Mouse (Mus musculus) CH12.LX (cell line): ENCODE results near the gene Phf20. TPM values are rescaled to one million over a fixed set of nuclear protein-coding genes. Genes with fewer than 3 reads are reported as not detected.
A peak's percentile ranks its signal among the peaks of the same experiment; 100 is the strongest.

Experiments
- DNase-seq: peaks from one replicate; pipeline ENCODE4 v3.0.0-alpha.2; 2013; ENCODE audit errors: extremely low read depth
- H3K27ac ChIP-seq: 2 replicates; pipeline ENCODE4 v1.5.1; 2012; ENCODE audit warnings: low read depth, mild to moderate bottlenecking, control low read depth, moderate library complexity; ENCODE audit not compliant: insufficient read depth
- H3K27me3 ChIP-seq: replicated peaks from 2 replicates; pipeline ENCODE3; 2012; ENCODE audit warnings: inconsistent platforms
- H3K36me3 ChIP-seq, 2 experiments: replicated peaks in 1 of 2; 2 replicates each; pipeline versions ENCODE3 to v1.6.1; 2012; ENCODE audit warnings: inconsistent platforms in 1 of 2, low read length in 1 of 2, mild to moderate bottlenecking in 1 of 2, mixed read lengths in 1 of 2, moderate library complexity in 1 of 2; ENCODE audit not compliant: control insufficient read depth in 1 of 2, insufficient read depth in 1 of 2
- H3K4me1 ChIP-seq, 2 experiments: 2 replicates each; pipeline ENCODE4 v1.6.1; 2012; ENCODE audit warnings: inconsistent platforms in 1 of 2, moderate library complexity in 1 of 2; ENCODE audit not compliant: insufficient read depth in 2 of 2, control insufficient read depth in 1 of 2
- H3K4me2 ChIP-seq: 2 replicates; pipeline ENCODE4 v1.6.1; 2012; ENCODE audit warnings: low read depth, mild to moderate bottlenecking, control low read depth; ENCODE audit not compliant: poor library complexity, insufficient read depth, severe bottlenecking
- H3K4me3 ChIP-seq, 3 experiments: fragments of 150-350 bp in 1 of 3; sonication (generic) in 1 of 3; replicated peaks in 1 of 3; 2 replicates each; pipeline versions ENCODE3 to v1.5.1; 2011 to 2012; ENCODE audit warnings: low read depth in 2 of 3, low read length in 2 of 3, mild to moderate bottlenecking in 2 of 3, moderate library complexity in 2 of 3, control low read depth in 1 of 3, improper control_type of control experiment in 1 of 3, inconsistent platforms in 1 of 3, mixed read lengths in 1 of 3; ENCODE audit not compliant: poor library complexity in 1 of 3
- H3K79me2 ChIP-seq: replicated peaks from 2 replicates; pipeline ENCODE4 v1.6.1; 2012; ENCODE audit warnings: mild to moderate bottlenecking, moderate library complexity; ENCODE audit not compliant: control insufficient read depth, poor library complexity, insufficient read depth, severe bottlenecking; ENCODE audit errors: extremely low read depth
- H3K9ac ChIP-seq: 2 replicates; pipeline ENCODE4 v1.6.1; 2012; ENCODE audit warnings: low read depth, mild to moderate bottlenecking, control low read depth, moderate library complexity; ENCODE audit not compliant: insufficient read depth
- H3K9me3 ChIP-seq: replicated peaks from 2 replicates; pipeline ENCODE3; 2012; ENCODE audit warnings: low read length, inconsistent platforms, mixed read lengths
- CHD1 ChIP-seq: IDR thresholded peaks from 2 replicates; pipeline ENCODE4 v1.6.1; 2012; ENCODE audit warnings: low read depth, low read length, improper control_type of control experiment, inconsistent platforms
- CTCF ChIP-seq, 2 experiments: IDR thresholded peaks in 1 of 2; conservative IDR thresholded peaks in 1 of 2; 2 replicates each; pipeline ENCODE4 v1.5.1; 2011 to 2012; ENCODE audit warnings: low read depth in 2 of 2, low read length in 2 of 2, improper control_type of control experiment in 1 of 2, inconsistent platforms in 1 of 2, mild to moderate bottlenecking in 1 of 2, moderate library complexity in 1 of 2
- E2F4 ChIP-seq: IDR thresholded peaks from 2 replicates; pipeline ENCODE4 v1.6.1; 2011; ENCODE audit warnings: low read depth, low read length, improper control_type of control experiment; ENCODE audit not compliant: insufficient replicate concordance
- ELF1 ChIP-seq: IDR thresholded peaks from 2 replicates; pipeline ENCODE4 v1.6.1; 2014; ENCODE audit warnings: low read depth, mild to moderate bottlenecking, inconsistent platforms, low read length, improper control_type of control experiment
- EP300 ChIP-seq: IDR thresholded peaks from 2 replicates; pipeline ENCODE4 v1.6.1; 2011; ENCODE audit warnings: low read length, improper control_type of control experiment
- ETS1 ChIP-seq: conservative IDR thresholded peaks from 2 replicates; pipeline ENCODE4 v1.6.1; 2012; ENCODE audit warnings: low read depth, mild to moderate bottlenecking, inconsistent platforms, low read length, improper control_type of control experiment, moderate library complexity
- GABPA ChIP-seq: IDR thresholded peaks from 2 replicates; pipeline ENCODE4 v1.6.1; 2012; ENCODE audit warnings: low read depth, low read length, improper control_type of control experiment, inconsistent platforms; ENCODE audit not compliant: insufficient replicate concordance
- HCFC1 ChIP-seq: IDR thresholded peaks from 2 replicates; pipeline ENCODE4 v1.6.1; 2012; ENCODE audit warnings: low read depth, mild to moderate bottlenecking, inconsistent platforms, low read length, improper control_type of control experiment
- IRF4 ChIP-seq: IDR thresholded peaks from 2 replicates; pipeline ENCODE4 v1.6.1; 2014; ENCODE audit warnings: low read depth, mild to moderate bottlenecking, inconsistent platforms, low read length, improper control_type of control experiment
- JUN ChIP-seq: IDR thresholded peaks from 2 replicates; pipeline ENCODE4 v1.6.1; 2011; ENCODE audit warnings: low read depth, mild to moderate bottlenecking, low read length, improper control_type of control experiment, moderate library complexity; ENCODE audit not compliant: insufficient read depth
- JUND ChIP-seq: conservative IDR thresholded peaks from 2 replicates; pipeline ENCODE4 v1.6.1; 2011; ENCODE audit warnings: low read depth, low read length, improper control_type of control experiment
- MAX ChIP-seq: IDR thresholded peaks from 2 replicates; pipeline ENCODE4 v1.6.1; 2011; ENCODE audit warnings: low read length, improper control_type of control experiment
- MEF2A ChIP-seq: IDR thresholded peaks from 2 replicates; pipeline ENCODE4 v1.6.1; 2014; ENCODE audit warnings: low read depth, mild to moderate bottlenecking, inconsistent platforms, low read length, improper control_type of control experiment, borderline replicate concordance
- MXI1 ChIP-seq: IDR thresholded peaks from 2 replicates; pipeline ENCODE4 v1.6.1; 2011; ENCODE audit warnings: mild to moderate bottlenecking, low read depth, low read length, improper control_type of control experiment
- MYC ChIP-seq: IDR thresholded peaks from 2 replicates; pipeline ENCODE4 v1.6.1; 2011; ENCODE audit warnings: low read depth, mild to moderate bottlenecking, improper control_type of control experiment, low read length
- NELFE ChIP-seq: IDR thresholded peaks from 2 replicates; pipeline ENCODE4 v1.6.1; 2011; ENCODE audit warnings: low read depth, low read length, improper control_type of control experiment
- NRF1 ChIP-seq: IDR thresholded peaks from 2 replicates; pipeline ENCODE4 v1.6.1; 2014; ENCODE audit warnings: low read depth, mild to moderate bottlenecking, inconsistent platforms, low read length, improper control_type of control experiment, moderate library complexity
- PAX5 ChIP-seq: IDR thresholded peaks from 2 replicates; pipeline ENCODE4 v1.6.1; 2012; ENCODE audit warnings: low read length, inconsistent platforms, mixed read lengths
- POLR2A ChIP-seq: IDR thresholded peaks from 2 replicates; pipeline ENCODE4 v1.6.1; 2011; ENCODE audit warnings: low read depth, mild to moderate bottlenecking, improper control_type of control experiment, low read length
- POLR2AphosphoS2 ChIP-seq: IDR thresholded peaks from 2 replicates; pipeline ENCODE4 v1.6.1; 2011; ENCODE audit warnings: low read depth, low read length, improper control_type of control experiment
- SIN3A ChIP-seq: IDR thresholded peaks from 2 replicates; pipeline ENCODE4 v1.6.1; 2012; ENCODE audit warnings: low read length, improper control_type of control experiment, inconsistent platforms
- SMC3 ChIP-seq: IDR thresholded peaks from 2 replicates; pipeline ENCODE4 v1.6.1; 2011; ENCODE audit warnings: low read depth, low read length, improper control_type of control experiment
- TBP ChIP-seq: conservative IDR thresholded peaks from 2 replicates; pipeline ENCODE4 v1.6.1; 2011; ENCODE audit warnings: low read depth, low read length, improper control_type of control experiment
- UBTF ChIP-seq: IDR thresholded peaks from 2 replicates; pipeline ENCODE4 v1.6.1; 2012; ENCODE audit warnings: low read depth, mild to moderate bottlenecking, inconsistent platforms, low read length, improper control_type of control experiment, moderate library complexity
- ZC3H11A ChIP-seq: IDR thresholded peaks from 2 replicates; pipeline ENCODE4 v1.6.1; 2012; ENCODE audit warnings: low read depth, mild to moderate bottlenecking, inconsistent platforms, low read length, improper control_type of control experiment
- dilution Hi-C: fragments of 300-500 bp; cut with MboI; formaldehyde crosslinking; loops from 2 replicates; pipeline ENCODE4 v1.14.3; 2020; ENCODE audit warnings: low sequenced_read_pairs; ENCODE audit not compliant: extremely low pct_unique_long_range_greater_than_20kb, extremely low pct_ligation_motif_present
- in situ Hi-C: fragments of 300-500 bp; cut with MboI; formaldehyde crosslinking; loops from 3 replicates; pipeline ENCODE4 v1.14.3; 2019; ENCODE audit warnings: low sequenced_read_pairs, low pct_ligation_motif_present, low pct_unique_long_range_greater_than_20kb, mixed read lengths
- polyA plus RNA-seq: library from polyadenylated mRNA; unstranded; fragments of >175 nt; gene quantifications from 2 replicates; pipeline ENCODE4 v1.2.1, GENCODE M21; 2012; ENCODE audit warnings: low read depth; ENCODE audit not compliant: insufficient read length
- total RNA-seq, 2 experiments: library from RNA; depleted of rRNA; stranded (reverse); fragments of 300-350 nt in 1 of 2; fragments of >200 nt in 1 of 2; gene quantifications; 2 replicates each; pipeline ENCODE4 v1.2.3; 2012 to 2014

The Phf20 gene
- total and polyA plus RNA-seq, 3 experiments = 11.7 to 17.6 (median 13.3) TPM

DNA sequence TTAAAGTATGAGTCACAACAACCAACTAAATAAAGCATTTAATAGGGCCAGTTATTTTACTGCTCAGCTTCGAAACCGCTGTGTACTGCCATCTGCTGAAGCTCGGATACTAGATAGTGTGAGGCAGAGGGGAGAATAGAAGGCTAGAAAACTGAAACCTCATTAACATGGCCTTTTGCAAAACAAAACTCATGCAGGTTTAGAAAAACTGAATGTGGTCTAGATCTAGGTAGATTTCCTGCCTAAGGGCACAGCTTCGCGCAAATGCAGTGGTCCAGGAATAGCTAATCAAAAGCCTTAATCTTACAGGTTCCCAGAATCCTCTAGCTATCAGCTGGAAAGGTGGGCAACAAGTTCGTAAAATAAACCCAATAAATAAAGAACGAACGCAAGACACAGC, 115.2 kb downstream of the Phf20 start:
- H3K36me3 ChIP-seq = peaks cover 6 to 38% of the 10 kb centered on the region in 2 experiments
- H3K4me2 ChIP-seq = peak overlapping the region; percentile 69
- TF ChIP-seq SMC3 (no peak), CHD1 (no peak), NELFE (no peak), MEF2A (no peak), ETS1 (no peak), GABPA (no peak), HCFC1 (0 out of 2 replicates have a peak, but pooled peaks have one; percentile 3), NRF1 (no peak), JUND (0 out of 2 replicates have a peak, but pooled peaks have one; percentile 8), POLR2A (no peak; the same call in 1 of the 2 replicates), E2F4 (no peak), ELF1 (no peak), PAX5 (no peak), SIN3A (no peak; the same call in 1 of the 2 replicates), JUN (0 out of 2 replicates have a peak, but pooled peaks have one; percentile 25), ZC3H11A (no peak), IRF4 (no peak; the same call in 1 of the 2 replicates), MXI1 (no peak; the same call in 1 of the 2 replicates), POLR2AphosphoS2 (no peak; the same call in 1 of the 2 replicates), MYC (0 out of 2 replicates have a peak, but pooled peaks have one; percentile 36), UBTF (no peak), CTCF (conservative IDR thresholded peaks at IDR 0.05 in 1 of 2, IDR thresholded peaks at IDR 0.05 in 1 of 2; ENCODE audit: low read depth in 2 of 2, low read length in 2 of 2) (no peak), TBP (peak; percentile 77), MAX (peak; percentile 8; the same call in 1 of the 2 replicates), EP300 (no peak)
- peak overlapping the region; percentile 78 for H3K9ac ChIP-seq
- peaks cover 3% of the 10 kb centered on the region for H3K79me2 ChIP-seq
- peak; percentile 48 for DNase-seq
- peak overlapping the region; percentile 96 for H3K27ac ChIP-seq
- dilution Hi-C loops = no loop called here
- in situ Hi-C loops = no loop called here
- H3K9me3 ChIP-seq = peaks cover 6% of the 10 kb centered on the region
- H3K4me3 ChIP-seq = peak overlapping the region; percentile 74 to 86 (median 76)
- H3K27me3 ChIP-seq = no peaks in the 10 kb centered on the region
- H3K4me1 ChIP-seq = peaks cover 5 to 32% of the 10 kb centered on the region in 2 experiments; a peak in 3 of 4 replicates
